Mouse (Mus musculus) cerebellum, adult 11-12 months (tissue): Measurements from ENCODE around the gene Zkscan7.

Experiments used
- DNase-seq: peaks from one replicate; pipeline ENCODE4 v3.0.0; 2022

The Zkscan7 gene

DNA sequence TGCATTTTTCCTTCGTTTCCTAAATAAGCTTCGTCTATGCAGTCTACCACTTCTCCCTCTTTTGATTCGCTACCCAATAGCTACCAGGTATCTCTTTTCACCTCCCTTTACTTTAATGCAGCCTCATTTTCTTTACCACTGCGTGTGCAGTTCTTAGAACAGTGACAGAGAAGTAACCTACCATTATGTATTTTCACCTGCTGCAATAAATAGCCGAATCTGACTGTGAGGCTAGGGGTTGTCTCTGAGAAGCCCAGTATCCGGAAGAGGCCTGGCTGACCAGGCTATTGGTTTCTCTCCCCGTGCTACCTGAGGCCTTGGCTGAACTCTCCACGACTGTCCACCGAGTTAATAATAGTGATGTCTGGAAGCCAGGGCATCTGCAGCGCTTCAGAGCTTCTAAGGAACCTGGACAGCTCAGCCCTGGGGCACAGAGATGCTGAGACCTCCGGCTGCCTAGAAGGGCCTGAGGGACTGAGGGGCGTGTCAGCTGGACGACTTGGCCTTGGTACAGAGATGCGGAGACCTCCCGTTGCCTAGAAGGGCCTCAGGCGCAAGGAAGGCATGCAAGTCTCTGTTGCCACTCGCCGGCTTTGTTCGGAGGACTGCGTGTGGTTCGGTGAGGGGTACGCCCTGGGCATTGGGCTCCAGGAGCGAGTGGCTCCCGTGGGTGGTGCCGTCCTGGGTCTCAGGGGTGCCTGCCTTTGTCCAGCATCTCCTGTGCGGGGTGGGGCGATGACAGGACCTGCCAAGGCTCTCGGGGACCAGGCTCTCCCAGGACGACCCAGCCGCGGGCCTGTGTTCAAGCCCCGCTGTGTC is 17.4 kb downstream of the Zkscan7 start:
- DNase-seq = peak; percentile 80

GRCm38 (mm10) chr9:122922436-122922835 is 37.0 kb downstream of the Zkscan7 start:
- DNase-seq = no peak

GRCm38 (mm10) chr9:122922936-122923381 is 37.5 kb downstream of the Zkscan7 start, which contains the start of gene Zfp105:
Zfp105 (plus strand) TSS chr9:122923072.
- peak; percentile 72 for DNase-seq

GRCm38 (mm10) chr9:122928915-122929314 is 43.4 kb downstream of the Zkscan7 start:
- DNase-seq = no peak
